Mouse (Mus musculus) embryonic facial prominence, embryonic 12.5 days (tissue): ENCODE data around the gene Tex26. TPM values are rescaled to one million over a fixed set of nuclear protein-coding genes. Genes with fewer than 3 reads are reported as not detected.

ENCODE experiments used
- ATAC-seq: fragments of 200-750 bp; cut with Nextera tagmentation; 2 replicates; pipeline ENCODE4 v1.8.0; 2017; ENCODE audit not compliant: insufficient number of reproducible peaks, insufficient read depth, low FRiP score, low TSS enrichment
- H3K27ac ChIP-seq: fragments of 300-500 bp; sonication (generic); 2 replicates; pipeline ENCODE4 v1.5.1; 2016; ENCODE audit warnings: mild to moderate bottlenecking
- H3K27me3 ChIP-seq: fragments of 300-500 bp; sonication (generic); 2 replicates; pipeline ENCODE4 v1.6.1; 2016; ENCODE audit warnings: mild to moderate bottlenecking, moderate library complexity
- H3K36me3 ChIP-seq: fragments of 300-500 bp; sonication (generic); 2 replicates; pipeline ENCODE4 v1.6.1; 2016; ENCODE audit warnings: mild to moderate bottlenecking
- H3K4me1 ChIP-seq: fragments of 300-500 bp; sonication (generic); 2 replicates; pipeline ENCODE4 v1.6.1; 2016
- H3K4me2 ChIP-seq: fragments of 300-500 bp; sonication (generic); replicated peaks from 2 replicates; pipeline ENCODE4 v1.6.1; 2016; ENCODE audit warnings: mild to moderate bottlenecking, moderate library complexity
- H3K4me3 ChIP-seq: fragments of 300-500 bp; sonication (generic); 2 replicates; pipeline ENCODE4 v1.5.1; 2016; ENCODE audit warnings: mild to moderate bottlenecking
- H3K9ac ChIP-seq: fragments of 300-500 bp; sonication (generic); 2 replicates; pipeline ENCODE4 v1.6.1; 2016; ENCODE audit warnings: mild to moderate bottlenecking, moderate library complexity
- H3K9me3 ChIP-seq: fragments of 300-500 bp; sonication (generic); 2 replicates; pipeline ENCODE4 v1.6.1; 2016; ENCODE audit warnings: mild to moderate bottlenecking, moderate library complexity
- WGBS: fragments of 180-500 bp; shearing (Covaris S2); methylation state at CpG from one replicate; pipeline ENCODE4 v1.1.7; 2016; 5-methylcytosine and 5-hydroxymethylcytosine counted together
- polyA plus RNA-seq: library from polyadenylated mRNA; unstranded; fragments of >200 nt; fragmentation: Nextera tagmentation; extraction: Ambion mirVana; gene quantifications from 2 replicates; pipeline ENCODE4 v1.2.1, GENCODE M21; 2016

The Tex26 gene
- polyA plus RNA-seq, 1 experiment from 2014 or later, result 0.63 TPM

GRCm38 (mm10) chr5:149436541-149436940, 2.9 kb upstream of the Tex26 start:
- H3K9ac ChIP-seq, result no peak overlapping the region
- H3K4me1 ChIP-seq, result peaks cover 23% of the 10 kb centered on the region
- no peaks in the 10 kb centered on the region for H3K27me3 ChIP-seq
- 73% methylated on average over 3 of the region's 3 CpGs for WGBS
- no peak overlapping the region for H3K27ac ChIP-seq
- H3K4me3 ChIP-seq, result no peak overlapping the region
- H3K9me3 ChIP-seq, result no peaks in the 10 kb centered on the region
- ATAC-seq, result no peak
- H3K36me3 ChIP-seq, result no peaks in the 10 kb centered on the region
- no peak overlapping the region for H3K4me2 ChIP-seq

GRCm38 (mm10) chr5:149437150-149437549, 2.3 kb upstream of the Tex26 start:
- H3K9me3 ChIP-seq, result no peaks in the 10 kb centered on the region
- no peak overlapping the region for H3K9ac ChIP-seq
- no peak overlapping the region for H3K27ac ChIP-seq
- ATAC-seq, result no peak
- peaks cover 25% of the 10 kb centered on the region for H3K4me1 ChIP-seq
- no peak overlapping the region for H3K4me3 ChIP-seq
- no peaks in the 10 kb centered on the region for H3K27me3 ChIP-seq
- no peaks in the 10 kb centered on the region for H3K36me3 ChIP-seq
- 61% methylated on average over 6 of the region's 6 CpGs for WGBS
- H3K4me2 ChIP-seq, result no peak overlapping the region

- WGBS, result 0% methylated on average over 17 of the region's 18 CpGs
- H3K27ac ChIP-seq, result peak overlapping the region; percentile 88
- H3K4me1 ChIP-seq, result peaks cover 19% of the 10 kb centered on the region
These were observed 717 bp downstream of the Tex26 start for GRCm38 (mm10) chr5:149440180-149440573.

GRCm38 (mm10) chr5:149441646-149442276, 2.3 kb downstream of the Tex26 start:
- H3K9ac ChIP-seq, result no peak overlapping the region
- H3K4me2 ChIP-seq, result no peak overlapping the region
- H3K27ac ChIP-seq, result no peak overlapping the region
- no peaks in the 10 kb centered on the region for H3K27me3 ChIP-seq
- ATAC-seq, result no peak
- H3K4me1 ChIP-seq, result peaks cover 19% of the 10 kb centered on the region
- 61% methylated on average over 14 of the region's 14 CpGs for WGBS
- no peak overlapping the region for H3K4me3 ChIP-seq
- no peaks in the 10 kb centered on the region for H3K36me3 ChIP-seq
- H3K9me3 ChIP-seq, result no peaks in the 10 kb centered on the region

More at GRCm38 (mm10) chr5:149440180-149440573, 717 bp downstream of the Tex26 start:
- Histone ChIP-seq H3K4me3 (peak overlapping the region; percentile 43), H3K9ac (peak overlapping the region; percentile 46), H3K9me3 (no peaks in the 10 kb centered on the region), H3K4me2 (peak overlapping the region; percentile 84), H3K36me3 (no peaks in the 10 kb centered on the region), H3K27me3 (no peaks in the 10 kb centered on the region)
- peak; percentile 73; the same call in 1 of the 2 replicates for ATAC-seq

GRCm38 (mm10) chr5:149442277-149442660, 2.8 kb downstream of the Tex26 start:
- Histone ChIP-seq H3K36me3 (no peaks in the 10 kb centered on the region), H3K27me3 (no peaks in the 10 kb centered on the region), H3K9ac (no peak overlapping the region), H3K4me1 (peaks cover 19% of the 10 kb centered on the region), H3K4me3 (no peak overlapping the region), H3K27ac (no peak overlapping the region), H3K4me2 (no peak overlapping the region), H3K9me3 (no peaks in the 10 kb centered on the region)
- ATAC-seq, result no peak
- 69% methylated on average over 15 of the region's 15 CpGs for WGBS

- H3K9me3 ChIP-seq, result no peaks in the 10 kb centered on the region
- H3K27ac ChIP-seq, result no peak overlapping the region
- no peaks in the 10 kb centered on the region for H3K36me3 ChIP-seq
- ATAC-seq, result no peak
- H3K9ac ChIP-seq, result no peak overlapping the region
- H3K4me1 ChIP-seq, result peaks cover 13% of the 10 kb centered on the region
- H3K4me3 ChIP-seq, result no peak overlapping the region
- no peak overlapping the region for H3K4me2 ChIP-seq
- 62% methylated on average over 4 of the region's 4 CpGs for WGBS
- H3K27me3 ChIP-seq, result no peaks in the 10 kb centered on the region
These were observed 5.0 kb downstream of the Tex26 start for GRCm38 (mm10) chr5:149444451-149444850.

- Histone ChIP-seq H3K27me3 (no peaks in the 10 kb centered on the region), H3K27ac (no peak overlapping the region), H3K36me3 (no peaks in the 10 kb centered on the region), H3K9ac (no peak overlapping the region), H3K9me3 (no peaks in the 10 kb centered on the region), H3K4me2 (no peak overlapping the region), H3K4me3 (no peak overlapping the region), H3K4me1 (peaks cover 6% of the 10 kb centered on the region; the same call in 1 of the 2 replicates)
- 87% methylated on average over 7 of the region's 7 CpGs for WGBS
- ATAC-seq, result no peak
These were observed 7.0 kb downstream of the Tex26 start for GRCm38 (mm10) chr5:149446495-149446894.

- ATAC-seq, result no peak
- Histone ChIP-seq H3K4me1 (peaks cover 4% of the 10 kb centered on the region; the same call in 1 of the 2 replicates), H3K27ac (no peak overlapping the region), H3K4me3 (no peak overlapping the region), H3K36me3 (no peaks in the 10 kb centered on the region), H3K9ac (no peak overlapping the region), H3K4me2 (no peak overlapping the region), H3K9me3 (no peaks in the 10 kb centered on the region), H3K27me3 (no peaks in the 10 kb centered on the region)
- 83% methylated on average over 5 of the region's 5 CpGs for WGBS
These were observed 8.3 kb downstream of the Tex26 start for GRCm38 (mm10) chr5:149447733-149448132.

GRCm38 (mm10) chr5:149449406-149449805, 9.9 kb downstream of the Tex26 start:
- no peak overlapping the region for H3K4me2 ChIP-seq
- H3K9me3 ChIP-seq, result no peaks in the 10 kb centered on the region
- peaks cover 2% of the 10 kb centered on the region; the same call in 1 of the 2 replicates for H3K4me1 ChIP-seq
- 85% methylated on average over 7 of the region's 7 CpGs for WGBS
- no peaks in the 10 kb centered on the region for H3K36me3 ChIP-seq
- H3K4me3 ChIP-seq, result no peak overlapping the region
- no peak overlapping the region for H3K27ac ChIP-seq
- H3K27me3 ChIP-seq, result no peaks in the 10 kb centered on the region
- no peak overlapping the region for H3K9ac ChIP-seq
- no peak for ATAC-seq

- Histone ChIP-seq H3K36me3 (no peaks in the 10 kb centered on the region), H3K9me3 (no peaks in the 10 kb centered on the region), H3K4me2 (no peak overlapping the region), H3K9ac (no peak overlapping the region), H3K27ac (no peak overlapping the region), H3K4me3 (no peak overlapping the region), H3K4me1 (no peaks in the 10 kb centered on the region), H3K27me3 (no peaks in the 10 kb centered on the region)
- no peak for ATAC-seq
- 88% methylated on average over 7 of the region's 7 CpGs for WGBS
These were observed 11.8 kb downstream of the Tex26 start for GRCm38 (mm10) chr5:149451209-149451681.

GRCm38 (mm10) chr5:149454281-149454680, 14.8 kb downstream of the Tex26 start:
- no peak overlapping the region for H3K27ac ChIP-seq
- H3K9me3 ChIP-seq, result no peaks in the 10 kb centered on the region
- H3K4me2 ChIP-seq, result no peak overlapping the region
- no peak for ATAC-seq
- H3K36me3 ChIP-seq, result no peaks in the 10 kb centered on the region
- no peak overlapping the region for H3K4me3 ChIP-seq
- WGBS, result 29% methylated on average over 6 of the region's 6 CpGs
- no peaks in the 10 kb centered on the region for H3K4me1 ChIP-seq
- no peaks in the 10 kb centered on the region for H3K27me3 ChIP-seq
- H3K9ac ChIP-seq, result no peak overlapping the region

GRCm38 (mm10) chr5:149456544-149456943, 17.1 kb downstream of the Tex26 start:
- no peak for ATAC-seq
- WGBS, result 84% methylated on average over 7 of the region's 7 CpGs
- no peaks in the 10 kb centered on the region for H3K9me3 ChIP-seq
- no peaks in the 10 kb centered on the region for H3K27me3 ChIP-seq
- no peak overlapping the region for H3K4me2 ChIP-seq
- H3K4me3 ChIP-seq, result no peak overlapping the region
- H3K4me1 ChIP-seq, result no peaks in the 10 kb centered on the region
- no peaks in the 10 kb centered on the region for H3K36me3 ChIP-seq
- H3K27ac ChIP-seq, result no peak overlapping the region
- H3K9ac ChIP-seq, result no peak overlapping the region
